Mouse (Mus musculus): ENCODE results near the gene March8. TPM values are rescaled to one million over a fixed set of nuclear protein-coding genes. Genes with fewer than 3 reads are reported as not detected.
"Not testable (repeated sequence)": the region's sequence is repeated elsewhere in the genome, so short reads cannot be mapped to it uniquely, and the experiment has no call there.

Gene March8
- polyA plus RNA-seq, 1 experiment from 2014 or later: 25.2 TPM

DNA sequence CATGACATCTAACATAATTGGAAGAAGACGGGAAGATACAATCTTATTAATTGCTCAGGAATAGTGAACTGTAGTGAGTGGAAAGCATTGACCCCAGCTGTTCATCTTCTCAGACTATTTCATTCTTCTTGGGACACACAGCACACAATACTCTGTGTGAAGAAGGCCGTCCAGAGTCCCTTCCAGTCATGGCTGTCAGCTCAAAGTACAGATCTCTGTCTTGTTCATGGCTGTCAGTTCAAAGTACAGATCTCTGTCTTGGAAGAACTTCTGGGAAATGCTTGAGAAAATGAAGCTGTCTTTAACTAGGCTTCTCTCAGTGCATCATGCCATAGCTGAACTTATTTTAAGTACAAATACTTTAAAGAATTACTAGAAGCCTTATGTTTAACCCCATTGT lies 10.1 kb downstream of the March8 start:
- Histone ChIP-seq H3K27ac (ENCODE audit: low read length) (no peak overlapping the region), H3K27me3 (ENCODE audit: control insufficient read depth, insufficient read depth, low read length) (no peaks in the 10 kb centered on the region), H3K9ac (ENCODE audit: low read length) (no peak overlapping the region), H3K4me3 (ENCODE audit: low read length) (no peak overlapping the region), H3K9me3 (replicated peaks; ENCODE audit: control insufficient read depth, low read length) (no peaks in the 10 kb centered on the region), H3K4me1 (ENCODE audit: control insufficient read depth, insufficient read depth, low read length) (peaks cover 2% of the 10 kb centered on the region; the same call in 1 of the 2 replicates), H3K4me2 (ENCODE audit: low read depth, low read length) (no peak overlapping the region), H3K36me3 (ENCODE audit: control insufficient read depth, insufficient read depth) (no peaks in the 10 kb centered on the region)
- 81% methylated on average over 2 of the region's 2 CpGs for WGBS
- no peak for ATAC-seq (replicated peaks; ENCODE audit: extremely low read depth, insufficient read depth, low FRiP score)

- Histone ChIP-seq H3K9me3 (replicated peaks; ENCODE audit: control insufficient read depth, low read length) (no peaks in the 10 kb centered on the region), H3K4me2 (ENCODE audit: low read depth, low read length) (no peak overlapping the region), H3K9ac (ENCODE audit: low read length) (no peak overlapping the region), H3K4me1 (ENCODE audit: control insufficient read depth, insufficient read depth, low read length) (peaks cover 4% of the 10 kb centered on the region), H3K36me3 (ENCODE audit: control insufficient read depth, insufficient read depth) (no peaks in the 10 kb centered on the region), H3K27me3 (ENCODE audit: control insufficient read depth, insufficient read depth, low read length) (no peaks in the 10 kb centered on the region), H3K4me3 (ENCODE audit: low read length) (no peak overlapping the region), H3K27ac (ENCODE audit: low read length) (no peak overlapping the region)
- ATAC-seq (replicated peaks; ENCODE audit: extremely low read depth, insufficient read depth, low FRiP score): no peak
- 44% methylated on average over 3 of the region's 3 CpGs for WGBS
Measured at GRCm38 (mm10) chr6:116349997-116350396, 12.2 kb downstream of the March8 start.

- Histone ChIP-seq H3K4me2 (ENCODE audit: low read depth, low read length) (no peak overlapping the region), H3K9ac (ENCODE audit: low read length) (no peak overlapping the region), H3K27ac (ENCODE audit: low read length) (no peak overlapping the region), H3K9me3 (replicated peaks; ENCODE audit: control insufficient read depth, low read length) (no peaks in the 10 kb centered on the region), H3K36me3 (ENCODE audit: control insufficient read depth, insufficient read depth) (no peaks in the 10 kb centered on the region), H3K27me3 (ENCODE audit: control insufficient read depth, insufficient read depth, low read length) (no peaks in the 10 kb centered on the region), H3K4me3 (ENCODE audit: low read length) (no peak overlapping the region), H3K4me1 (ENCODE audit: control insufficient read depth, insufficient read depth, low read length) (peaks cover 4% of the 10 kb centered on the region)
- no peak for ATAC-seq (replicated peaks; ENCODE audit: extremely low read depth, insufficient read depth, low FRiP score)
- WGBS: 78% methylated on average over 6 of the region's 6 CpGs
Measured at GRCm38 (mm10) chr6:116350643-116351042, 12.8 kb downstream of the March8 start.

GRCm38 (mm10) chr6:116351534-116351933 lies 13.7 kb downstream of the March8 start:
- no peaks in the 10 kb centered on the region for H3K36me3 ChIP-seq (ENCODE audit: control insufficient read depth, insufficient read depth)
- no peaks in the 10 kb centered on the region for H3K27me3 ChIP-seq (ENCODE audit: control insufficient read depth, insufficient read depth, low read length)
- H3K9me3 ChIP-seq (replicated peaks; ENCODE audit: control insufficient read depth, low read length): no peaks in the 10 kb centered on the region
- H3K9ac ChIP-seq (ENCODE audit: low read length): no peak overlapping the region
- H3K27ac ChIP-seq (ENCODE audit: low read length): no peak overlapping the region
- WGBS: 70% methylated on average over 4 of the region's 4 CpGs
- no peak overlapping the region for H3K4me3 ChIP-seq (ENCODE audit: low read length)
- ATAC-seq (replicated peaks; ENCODE audit: extremely low read depth, insufficient read depth, low FRiP score): no peak
- H3K4me1 ChIP-seq (ENCODE audit: control insufficient read depth, insufficient read depth, low read length): peaks cover 4% of the 10 kb centered on the region
- H3K4me2 ChIP-seq (ENCODE audit: low read depth, low read length): no peak overlapping the region

- Histone ChIP-seq H3K36me3 (ENCODE audit: control insufficient read depth, insufficient read depth) (no peaks in the 10 kb centered on the region), H3K4me3 (ENCODE audit: low read length) (no peak overlapping the region), H3K27ac (ENCODE audit: low read length) (no peak overlapping the region), H3K9me3 (replicated peaks; ENCODE audit: control insufficient read depth, low read length) (no peaks in the 10 kb centered on the region), H3K4me2 (ENCODE audit: low read depth, low read length) (no peak overlapping the region), H3K4me1 (ENCODE audit: control insufficient read depth, insufficient read depth, low read length) (peaks cover 4% of the 10 kb centered on the region), H3K27me3 (ENCODE audit: control insufficient read depth, insufficient read depth, low read length) (no peaks in the 10 kb centered on the region), H3K9ac (ENCODE audit: low read length) (no peak overlapping the region)
- 48% methylated on average over 1 of the region's 1 CpGs for WGBS
- ATAC-seq (replicated peaks; ENCODE audit: extremely low read depth, insufficient read depth, low FRiP score): no peak
Measured at GRCm38 (mm10) chr6:116353428-116353827, 15.6 kb downstream of the March8 start.

- not testable (repeated sequence) for H3K27ac ChIP-seq (ENCODE audit: low read length); H3K4me1 ChIP-seq (ENCODE audit: control insufficient read depth, insufficient read depth, low read length); H3K9ac ChIP-seq (ENCODE audit: low read length); ATAC-seq (replicated peaks; ENCODE audit: extremely low read depth, insufficient read depth, low FRiP score); H3K9me3 ChIP-seq (replicated peaks; ENCODE audit: control insufficient read depth, low read length); H3K4me3 ChIP-seq (ENCODE audit: low read length); H3K4me2 ChIP-seq (ENCODE audit: low read depth, low read length); H3K27me3 ChIP-seq (ENCODE audit: control insufficient read depth, insufficient read depth, low read length); H3K36me3 ChIP-seq (ENCODE audit: control insufficient read depth, insufficient read depth)
- 71% methylated on average over 8 of the region's 8 CpGs for WGBS
Measured at GRCm38 (mm10) chr6:116356311-116356947, 18.6 kb downstream of the March8 start.

- H3K4me2 ChIP-seq (ENCODE audit: low read depth, low read length): no peak overlapping the region
- H3K4me1 ChIP-seq (ENCODE audit: control insufficient read depth, insufficient read depth, low read length): peaks cover 2% of the 10 kb centered on the region; the same call in 1 of the 2 replicates
- H3K9ac ChIP-seq (ENCODE audit: low read length): no peak overlapping the region
- H3K9me3 ChIP-seq (replicated peaks; ENCODE audit: control insufficient read depth, low read length): no peaks in the 10 kb centered on the region
- no peak overlapping the region for H3K4me3 ChIP-seq (ENCODE audit: low read length)
- 76% methylated on average over 4 of the region's 4 CpGs for WGBS
- H3K27ac ChIP-seq (ENCODE audit: low read length): no peak overlapping the region
- ATAC-seq (replicated peaks; ENCODE audit: extremely low read depth, insufficient read depth, low FRiP score): no peak
- no peaks in the 10 kb centered on the region for H3K36me3 ChIP-seq (ENCODE audit: control insufficient read depth, insufficient read depth)
- H3K27me3 ChIP-seq (ENCODE audit: control insufficient read depth, insufficient read depth, low read length): no peaks in the 10 kb centered on the region
Measured at GRCm38 (mm10) chr6:116356948-116357325, 19.1 kb downstream of the March8 start.

DNA sequence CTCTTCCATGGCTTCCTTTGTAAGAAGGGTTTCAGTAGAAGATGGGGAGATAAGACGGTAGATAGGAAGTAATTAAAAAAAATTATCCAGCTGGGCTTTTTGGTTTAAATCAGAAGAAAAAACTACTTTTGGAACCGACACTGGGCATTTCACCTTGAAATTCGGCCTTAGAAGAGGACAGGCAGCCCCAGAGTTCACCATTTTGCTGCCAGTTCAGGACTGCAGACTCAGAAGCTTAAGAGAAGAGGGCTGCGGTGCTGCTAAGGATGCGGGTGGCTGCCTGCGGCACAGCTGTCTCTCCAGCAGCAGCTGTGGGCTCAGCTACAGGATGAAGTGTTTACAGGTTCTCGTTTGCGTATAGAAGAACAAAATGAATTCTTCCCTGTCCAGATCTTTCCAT lies 20.2 kb downstream of the March8 start:
- no peak overlapping the region for H3K4me2 ChIP-seq (ENCODE audit: low read depth, low read length)
- H3K9me3 ChIP-seq (replicated peaks; ENCODE audit: control insufficient read depth, low read length): no peaks in the 10 kb centered on the region
- no peak for ATAC-seq (replicated peaks; ENCODE audit: extremely low read depth, insufficient read depth, low FRiP score)
- peaks cover 2% of the 10 kb centered on the region; the same call in 1 of the 2 replicates for H3K4me1 ChIP-seq (ENCODE audit: control insufficient read depth, insufficient read depth, low read length)
- H3K9ac ChIP-seq (ENCODE audit: low read length): no peak overlapping the region
- no peaks in the 10 kb centered on the region for H3K27me3 ChIP-seq (ENCODE audit: control insufficient read depth, insufficient read depth, low read length)
- 74% methylated on average over 8 of the region's 8 CpGs for WGBS
- no peaks in the 10 kb centered on the region for H3K36me3 ChIP-seq (ENCODE audit: control insufficient read depth, insufficient read depth)
- no peak overlapping the region for H3K4me3 ChIP-seq (ENCODE audit: low read length)
- no peak overlapping the region for H3K27ac ChIP-seq (ENCODE audit: low read length)

- Histone ChIP-seq H3K4me3 (ENCODE audit: low read length) (no peak overlapping the region), H3K9ac (ENCODE audit: low read length) (no peak overlapping the region), H3K36me3 (ENCODE audit: control insufficient read depth, insufficient read depth) (no peaks in the 10 kb centered on the region), H3K27ac (ENCODE audit: low read length) (no peak overlapping the region), H3K4me2 (ENCODE audit: low read depth, low read length) (no peak overlapping the region), H3K9me3 (replicated peaks; ENCODE audit: control insufficient read depth, low read length) (no peaks in the 10 kb centered on the region), H3K27me3 (ENCODE audit: control insufficient read depth, insufficient read depth, low read length) (no peaks in the 10 kb centered on the region), H3K4me1 (ENCODE audit: control insufficient read depth, insufficient read depth, low read length) (no peaks in the 10 kb centered on the region)
- WGBS: 63% methylated on average over 3 of the region's 3 CpGs
- ATAC-seq (replicated peaks; ENCODE audit: extremely low read depth, insufficient read depth, low FRiP score): no peak
Measured at GRCm38 (mm10) chr6:116359256-116359655, 21.4 kb downstream of the March8 start.

All from heart, embryonic 16.5 days (tissue).